Mouse (Mus musculus): ENCODE results near the gene Man1a2. TPM values are rescaled to one million over a fixed set of nuclear protein-coding genes. Genes with fewer than 3 reads are reported as not detected.

Gene Man1a2
- polyA plus RNA-seq, 1 experiment, result 11.2 TPM

DNA sequence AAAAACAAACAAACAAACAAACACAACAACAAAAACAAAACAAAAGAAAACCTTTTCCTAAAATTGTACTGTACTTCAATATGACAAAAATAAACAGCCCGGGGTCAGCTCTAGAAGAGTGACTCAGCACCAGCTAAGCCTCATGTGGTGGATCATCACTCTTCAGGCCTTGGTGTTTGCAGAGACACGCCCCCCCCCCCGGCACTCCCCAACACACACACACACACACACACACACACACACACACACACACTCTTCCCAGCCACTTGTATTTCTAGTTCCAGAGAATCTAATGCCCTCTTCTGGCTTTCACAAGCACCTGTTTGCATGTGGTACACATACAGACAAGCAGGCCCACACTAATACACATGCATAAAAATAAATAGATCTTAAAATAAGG, 133.1 kb downstream of the Man1a2 start:
- no peak for TF ChIP-seq CTCF (IDR thresholded peaks at IDR 0.05; ENCODE audit: insufficient read depth, low read length)
- no peak for TF ChIP-seq POLR2A (IDR thresholded peaks at IDR 0.05; ENCODE audit: borderline replicate concordance, extremely low read depth, low read depth, low read length)
- Histone ChIP-seq H3K4me1 (ENCODE audit: control insufficient read depth, insufficient read depth, low read length) (no peaks in the 10 kb centered on the region), H3K4me3 (replicated peaks; ENCODE audit: extremely low read depth, low read depth, low read length) (no peak overlapping the region)
- WGBS, result 97% methylated on average over 2 of the region's 3 CpGs
- no peak for DNase-seq

- no peak for DNase-seq
- Histone ChIP-seq H3K4me1 (ENCODE audit: control insufficient read depth, insufficient read depth, low read length) (no peaks in the 10 kb centered on the region), H3K4me3 (replicated peaks; ENCODE audit: extremely low read depth, low read depth, low read length) (no peak overlapping the region)
- TF ChIP-seq CTCF (IDR thresholded peaks at IDR 0.05; ENCODE audit: insufficient read depth, low read length), result no peak
- WGBS, result 53% methylated on average over 3 of the region's 3 CpGs
These were observed 137.4 kb downstream of the Man1a2 start for GRCm38 (mm10) chr3:100547913-100548292.

DNA sequence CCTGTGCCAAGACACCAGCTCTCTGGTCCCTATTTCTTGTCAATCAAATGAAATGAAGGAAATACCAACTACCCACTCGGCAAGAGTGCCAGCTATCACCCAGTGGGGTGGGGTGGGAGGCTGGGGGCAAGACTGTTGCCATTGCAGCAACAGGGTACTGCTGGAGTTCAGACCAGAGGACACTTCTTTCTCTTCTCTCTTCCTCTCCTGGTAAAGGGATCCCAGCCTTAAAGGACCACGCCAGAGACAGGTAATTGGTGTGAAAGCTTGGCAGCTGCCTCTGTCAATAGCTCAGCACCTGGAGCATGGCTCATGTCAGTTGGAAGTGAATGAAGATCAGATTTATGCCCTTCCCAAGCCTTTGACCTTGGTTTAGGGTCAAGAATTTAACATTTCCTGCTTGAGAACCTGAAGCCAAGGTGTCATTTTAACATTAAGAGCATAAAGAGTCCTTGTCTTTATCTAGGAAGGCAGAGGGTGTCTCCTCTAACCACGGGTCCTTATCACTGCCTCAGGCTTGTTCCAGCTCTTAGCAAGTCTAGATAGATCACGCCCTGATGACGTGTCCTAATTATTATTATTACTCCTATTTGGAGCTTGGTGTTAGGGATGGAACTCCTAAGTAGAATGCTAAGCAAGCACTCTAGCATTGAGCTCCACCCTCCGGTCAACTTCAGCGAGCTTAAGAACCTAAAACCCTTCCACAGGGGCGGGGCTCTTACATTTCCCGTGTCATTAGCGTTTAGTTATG, 138.0 kb downstream of the Man1a2 start:
- no peak for DNase-seq
- 61% methylated on average over 10 of the region's 10 CpGs for WGBS
- no peak overlapping the region for H3K4me3 ChIP-seq (replicated peaks; ENCODE audit: extremely low read depth, low read depth, low read length)
- TF ChIP-seq POLR2A (IDR thresholded peaks at IDR 0.05; ENCODE audit: borderline replicate concordance, extremely low read depth, low read depth, low read length) (no peak), CTCF (IDR thresholded peaks at IDR 0.05; ENCODE audit: insufficient read depth, low read length) (no peak)
- H3K4me1 ChIP-seq (ENCODE audit: control insufficient read depth, insufficient read depth, low read length), result no peaks in the 10 kb centered on the region

DNA sequence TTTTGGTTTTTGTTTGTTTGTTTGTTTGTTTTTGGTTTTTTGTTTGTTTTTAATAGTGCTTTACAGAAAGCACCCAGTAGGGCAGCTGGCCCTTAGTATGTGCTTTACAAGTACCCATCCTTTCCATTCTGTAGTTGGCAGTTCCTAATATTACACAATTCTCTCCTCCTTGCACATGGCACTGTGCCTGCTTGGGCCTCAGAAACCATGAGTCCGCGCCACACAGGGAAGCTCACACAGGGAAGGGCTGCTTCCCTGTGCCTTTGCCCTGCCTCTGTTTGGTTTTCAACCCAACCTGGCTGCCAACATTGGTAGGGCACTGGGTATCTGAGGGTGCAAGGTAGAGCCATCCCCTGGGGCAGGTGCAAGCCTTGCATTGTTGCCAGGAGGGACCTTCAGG, 148.6 kb downstream of the Man1a2 start:
- Histone ChIP-seq H3K4me1 (ENCODE audit: control insufficient read depth, insufficient read depth, low read length) (no peaks in the 10 kb centered on the region), H3K4me3 (replicated peaks; ENCODE audit: extremely low read depth, low read depth, low read length) (no peak overlapping the region)
- no peak for TF ChIP-seq POLR2A (IDR thresholded peaks at IDR 0.05; ENCODE audit: borderline replicate concordance, extremely low read depth, low read depth, low read length)
- TF ChIP-seq CTCF (IDR thresholded peaks at IDR 0.05; ENCODE audit: insufficient read depth, low read length), result no peak
- DNase-seq, result no peak
- WGBS, result 76% methylated on average over 2 of the region's 2 CpGs

GRCm38 (mm10) chr3:100535902-100536301, 149.4 kb downstream of the Man1a2 start:
- Histone ChIP-seq H3K4me3 (replicated peaks; ENCODE audit: extremely low read depth, low read depth, low read length) (no peak overlapping the region), H3K4me1 (ENCODE audit: control insufficient read depth, insufficient read depth, low read length) (no peaks in the 10 kb centered on the region)
- TF ChIP-seq POLR2A (IDR thresholded peaks at IDR 0.05; ENCODE audit: borderline replicate concordance, extremely low read depth, low read depth, low read length), result no peak
- TF ChIP-seq CTCF (IDR thresholded peaks at IDR 0.05; ENCODE audit: insufficient read depth, low read length), result no peak
- no peak for DNase-seq
- 56% methylated on average over 4 of the region's 4 CpGs for WGBS

- WGBS, result 53% methylated on average over 3 of the region's 3 CpGs
- TF ChIP-seq POLR2A (IDR thresholded peaks at IDR 0.05; ENCODE audit: borderline replicate concordance, extremely low read depth, low read depth, low read length) (no peak), CTCF (IDR thresholded peaks at IDR 0.05; ENCODE audit: insufficient read depth, low read length) (no peak)
- no peak for DNase-seq
- H3K4me1 ChIP-seq (ENCODE audit: control insufficient read depth, insufficient read depth, low read length), result no peaks in the 10 kb centered on the region
- no peak overlapping the region for H3K4me3 ChIP-seq (replicated peaks; ENCODE audit: extremely low read depth, low read depth, low read length)
These were observed 150.0 kb downstream of the Man1a2 start for GRCm38 (mm10) chr3:100535298-100535697.

DNA sequence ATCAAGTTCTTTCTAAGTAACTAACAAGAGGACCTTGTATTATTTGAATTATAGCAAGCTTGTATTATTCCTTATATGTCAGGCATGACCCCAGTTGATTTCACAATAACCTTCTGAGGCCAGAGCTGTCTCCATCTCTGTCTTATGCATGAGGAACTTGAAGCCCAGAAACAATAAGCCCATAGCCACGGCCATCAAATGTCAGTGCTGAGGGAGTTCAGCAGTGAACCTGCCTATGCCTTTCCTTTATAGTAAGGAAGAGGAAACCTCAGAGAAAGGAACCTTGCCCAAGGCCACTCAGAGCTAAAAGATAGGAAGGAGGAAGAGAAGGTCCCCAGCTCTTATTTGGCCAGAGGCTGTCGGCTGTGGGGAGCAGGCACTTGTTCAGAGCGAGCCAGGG, 150.9 kb downstream of the Man1a2 start:
- 75% methylated on average over 3 of the region's 3 CpGs for WGBS
- DNase-seq, result no peak
- TF ChIP-seq CTCF (IDR thresholded peaks at IDR 0.05; ENCODE audit: insufficient read depth, low read length), result no peak
- no peak for TF ChIP-seq POLR2A (IDR thresholded peaks at IDR 0.05; ENCODE audit: borderline replicate concordance, extremely low read depth, low read depth, low read length)

GRCm38 (mm10) chr3:100533429-100533828, 151.9 kb downstream of the Man1a2 start:
- no peak for DNase-seq
- Histone ChIP-seq H3K4me3 (replicated peaks; ENCODE audit: extremely low read depth, low read depth, low read length) (no peak overlapping the region), H3K4me1 (ENCODE audit: control insufficient read depth, insufficient read depth, low read length) (no peaks in the 10 kb centered on the region)
- TF ChIP-seq POLR2A (IDR thresholded peaks at IDR 0.05; ENCODE audit: borderline replicate concordance, extremely low read depth, low read depth, low read length) (no peak), CTCF (IDR thresholded peaks at IDR 0.05; ENCODE audit: insufficient read depth, low read length) (no peak)

More for the DNA sequence above, 150.9 kb downstream of the Man1a2 start:
- H3K4me3 ChIP-seq (replicated peaks; ENCODE audit: extremely low read depth, low read depth, low read length), result no peak overlapping the region
- no peaks in the 10 kb centered on the region for H3K4me1 ChIP-seq (ENCODE audit: control insufficient read depth, insufficient read depth, low read length)

DNA sequence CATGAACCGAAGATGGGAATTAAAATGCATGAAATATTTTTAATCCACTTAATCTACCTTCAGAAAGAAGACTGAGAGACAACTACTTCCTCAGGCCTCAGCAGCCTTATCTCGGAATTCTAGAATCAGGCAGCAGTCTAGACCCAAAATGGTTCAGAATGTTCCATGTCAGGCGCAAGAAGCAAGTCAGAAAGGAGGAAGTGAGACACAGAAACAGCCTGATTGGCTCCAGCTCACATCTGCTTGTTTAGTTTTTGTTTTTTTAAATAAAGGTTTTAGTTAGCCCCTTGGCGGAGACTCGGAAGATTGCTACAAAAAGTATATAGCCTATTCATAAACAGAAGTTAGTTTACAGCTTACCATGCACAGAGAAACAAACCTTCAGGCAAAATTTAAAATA, 154.4 kb downstream of the Man1a2 start:
- H3K4me3 ChIP-seq (replicated peaks; ENCODE audit: extremely low read depth, low read depth, low read length), result no peak overlapping the region
- H3K4me1 ChIP-seq (ENCODE audit: control insufficient read depth, insufficient read depth, low read length), result no peaks in the 10 kb centered on the region
- DNase-seq, result no peak
- WGBS, result 83% methylated on average over 5 of the region's 5 CpGs
- TF ChIP-seq POLR2A (IDR thresholded peaks at IDR 0.05; ENCODE audit: borderline replicate concordance, extremely low read depth, low read depth, low read length) (no peak), CTCF (IDR thresholded peaks at IDR 0.05; ENCODE audit: insufficient read depth, low read length) (no peak)

GRCm38 (mm10) chr3:100530244-100530788, 155.0 kb downstream of the Man1a2 start:
- DNase-seq, result no peak
- Histone ChIP-seq H3K4me3 (replicated peaks; ENCODE audit: extremely low read depth, low read depth, low read length) (no peak overlapping the region), H3K4me1 (ENCODE audit: control insufficient read depth, insufficient read depth, low read length) (no peaks in the 10 kb centered on the region)
- TF ChIP-seq CTCF (IDR thresholded peaks at IDR 0.05; ENCODE audit: insufficient read depth, low read length), result no peak
- no peak for TF ChIP-seq POLR2A (IDR thresholded peaks at IDR 0.05; ENCODE audit: borderline replicate concordance, extremely low read depth, low read depth, low read length)
- WGBS, result 62% methylated on average over 7 of the region's 7 CpGs
